In genomic region chr3:64727187-64727970, GRCm38 (mm10) we compare ENCODE assay signal across 5 mouse cellular contexts.
A peak's percentile ranks its signal among the peaks of the same experiment; 100 is the strongest.
DNase-seq lines count a peak whose midpoint lies in the region; ATAC-seq and TF ChIP-seq lines count a peak whose summit lies in the region.
"Not testable (repeated sequence)": the region's sequence is repeated elsewhere in the genome, so short reads cannot be mapped to it uniquely, and the experiment has no call there.

No protein-coding gene starts in this region.

- 60% methylated on average over 3 of the region's 3 CpGs for WGBS in forebrain, embryonic 14.5 days
- 77% methylated on average over 3 of the region's 3 CpGs for WGBS in midbrain, postnatal 0 days

- ATAC-seq in forebrain, embryonic 14.5 days; midbrain, postnatal 0 days (ENCODE audit: low FRiP score): not testable (repeated sequence)

- H3K4me1 ChIP-seq in forebrain, embryonic 14.5 days (ENCODE audit: control insufficient read depth, insufficient read depth, low read length); midbrain, postnatal 0 days (ENCODE audit: insufficient read depth, low read length): not testable (repeated sequence)

- H3K9me3 ChIP-seq in forebrain, embryonic 14.5 days (replicated peaks; ENCODE audit: control insufficient read depth, low read length); midbrain, postnatal 0 days (ENCODE audit: low read length): not testable (repeated sequence)

- H3K9ac ChIP-seq in forebrain, embryonic 14.5 days (ENCODE audit: low read length); midbrain, postnatal 0 days (replicated peaks; ENCODE audit: low read length, poor library complexity, severe bottlenecking): not testable (repeated sequence)

- H3K36me3 ChIP-seq in forebrain, embryonic 14.5 days (ENCODE audit: control insufficient read depth, insufficient read depth, low read length); midbrain, postnatal 0 days (ENCODE audit: insufficient read depth, low read length): not testable (repeated sequence)

- H3K27me3 ChIP-seq in forebrain, embryonic 14.5 days (replicated peaks; ENCODE audit: control insufficient read depth, insufficient read depth, low read length); midbrain, postnatal 0 days (ENCODE audit: insufficient read depth, low read length): not testable (repeated sequence)

- H3K4me3 ChIP-seq in forebrain, embryonic 14.5 days (ENCODE audit: low read depth, low read length); midbrain, postnatal 0 days (ENCODE audit: low read depth, low read length): not testable (repeated sequence)

- H3K4me2 ChIP-seq in forebrain, embryonic 14.5 days (ENCODE audit: low read length); midbrain, postnatal 0 days (ENCODE audit: low read depth, low read length, poor library complexity, severe bottlenecking): not testable (repeated sequence)

- DNase-seq in cerebellum, adult 11 months: peak; percentile 4
- peak; percentile 5 for DNase-seq in cerebellum, adult 8-10 months
- peak; percentile 69 to 74 for DNase-seq in cerebellum, postnatal 10 days
- peak; percentile 4 for DNase-seq in forebrain, embryonic 14.5 days (ENCODE audit: low spot score)
- DNase-seq in midbrain, postnatal 0 days (ENCODE audit: low spot score): peak; percentile 5

- not testable (repeated sequence) for H3K27ac ChIP-seq in forebrain, embryonic 14.5 days (ENCODE audit: low read depth, low read length); midbrain, postnatal 0 days (ENCODE audit: low read depth, low read length)

- TF ChIP-seq CTCF in midbrain, postnatal 0 days (IDR thresholded peaks at IDR 0.05): not testable (repeated sequence)

Comparison
In these comparisons a context has a peak if more than half of its experiments do, and no peak if none do; other contexts are left out.
1. DNase-seq: peak in every context shown above with its lines; median percentile 72 in cerebellum, postnatal 10 days; 5 in cerebellum, adult 8-10 months; 5 in midbrain, postnatal 0 days; 4 in cerebellum, adult 11 months; 4 in forebrain, embryonic 14.5 days.